Mouse (Mus musculus): ENCODE measurements around the gene Cux1.

DNA sequence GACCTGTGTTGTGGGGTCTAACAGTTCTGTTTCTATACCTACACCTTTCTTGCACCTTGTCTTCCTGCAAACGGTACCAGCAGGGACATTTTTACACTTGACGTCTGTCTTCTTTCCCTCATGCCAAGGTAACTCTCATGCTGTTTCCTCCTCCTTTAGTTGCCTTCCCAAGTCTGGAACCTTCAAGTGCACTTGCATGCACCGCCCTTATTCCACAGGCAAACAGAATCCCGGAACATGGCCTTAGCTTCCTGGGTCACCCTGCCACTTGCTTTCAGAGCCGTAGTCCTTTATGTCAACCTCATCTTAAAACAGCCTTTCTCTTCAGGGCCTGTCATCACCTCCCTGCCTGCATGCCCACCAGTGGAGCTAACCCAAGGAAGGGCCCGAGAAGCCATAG is 15.7 kb downstream of the Cux1 start:
- TF ChIP-seq POLR2A (IDR thresholded peaks at IDR 0.05; ENCODE audit: borderline replicate concordance, low read depth, low read length) (no peak), CTCF (IDR thresholded peaks at IDR 0.05; ENCODE audit: low read depth, low read length) (no peak)
